In the genomic region with DNA sequence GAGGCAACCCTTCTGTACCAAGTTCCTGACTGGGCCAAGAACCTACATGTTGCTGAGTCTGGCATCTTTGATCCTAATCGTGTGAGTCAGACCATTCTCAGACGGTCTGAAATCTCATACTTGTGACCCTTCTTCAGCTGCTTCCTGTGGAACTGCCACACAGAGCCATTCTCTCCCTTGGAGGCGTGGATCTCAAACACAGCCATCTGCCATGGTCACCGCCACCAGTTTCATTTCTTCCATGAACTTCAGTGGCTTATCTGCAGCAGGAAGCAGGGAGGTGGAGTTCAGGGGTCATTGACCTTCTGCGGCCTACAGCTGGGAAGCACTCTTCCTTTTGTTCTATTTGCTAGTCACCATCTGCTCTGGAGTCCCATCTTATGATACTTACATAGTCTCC, we compare ENCODE assay signal across 16 mouse cellular contexts. TPM values are rescaled to one million over a fixed set of nuclear protein-coding genes. Genes with fewer than 3 reads are reported as not detected.
A peak's percentile ranks its signal among the peaks of the same experiment; 100 is the strongest.
DNase-seq lines count a peak whose midpoint lies in the region; ATAC-seq and TF ChIP-seq lines count a peak whose summit lies in the region.
"Had no signal": no experiment of that assay in that cellular context is flagged by ENCODE, and none has a peak within 500 bp of the region (broad histone marks: within the 10 kb centered on the region; RNA-seq: fewer than 3 reads in every experiment).

No protein-coding gene starts in this region.

- H3K4me3 ChIP-seq in hindbrain, embryonic 10.5 days = no peak overlapping the region
- no peak overlapping the region for H3K4me3 ChIP-seq in hindbrain, postnatal 0 days (ENCODE audit: low read length)
- H3K4me3 ChIP-seq in lung, embryonic 15.5 days = no peak overlapping the region
- H3K4me3 ChIP-seq in lung, adult 2 months (replicated peaks; ENCODE audit: extremely low read depth, low read depth, low read length) = no peak overlapping the region
- no peak overlapping the region for H3K4me3 ChIP-seq in intestine, postnatal 0 days (ENCODE audit: low read depth, low read length)
- no peak overlapping the region for H3K4me3 ChIP-seq in small intestine, adult 2 months (ENCODE audit: low read depth, low read length)
- H3K4me3 ChIP-seq: embryonic facial prominence, embryonic 10.5 days; limb, embryonic 15.5 days; megakaryocyte, embryonic 14.5 days; myocyte had no signal

- no peaks in the 10 kb centered on the region for H3K36me3 ChIP-seq in hindbrain, embryonic 10.5 days
- no peaks in the 10 kb centered on the region for H3K36me3 ChIP-seq in hindbrain, postnatal 0 days (ENCODE audit: insufficient read depth, low read length)
- no peaks in the 10 kb centered on the region for H3K36me3 ChIP-seq in lung, embryonic 15.5 days
- no peaks in the 10 kb centered on the region for H3K36me3 ChIP-seq in intestine, postnatal 0 days (ENCODE audit: control insufficient read depth, insufficient read depth)
- no peaks in the 10 kb centered on the region for H3K36me3 ChIP-seq in small intestine, adult 2 months (ENCODE audit: control insufficient read depth, insufficient read depth, low read length)
- H3K36me3 ChIP-seq: embryonic facial prominence, embryonic 10.5 days; limb, embryonic 15.5 days had no signal

- no peaks in the 10 kb centered on the region for H3K27me3 ChIP-seq in hindbrain, embryonic 10.5 days (ENCODE audit: insufficient read depth, poor library complexity, severe bottlenecking)
- no peaks in the 10 kb centered on the region for H3K27me3 ChIP-seq in hindbrain, postnatal 0 days (ENCODE audit: insufficient read depth, low read length)
- H3K27me3 ChIP-seq in lung, embryonic 15.5 days = no peaks in the 10 kb centered on the region
- H3K27me3 ChIP-seq in intestine, postnatal 0 days (replicated peaks; ENCODE audit: control insufficient read depth, insufficient read depth, low read length) = no peaks in the 10 kb centered on the region
- H3K27me3 ChIP-seq in small intestine, adult 2 months (ENCODE audit: control insufficient read depth, insufficient read depth, low read length) = no peaks in the 10 kb centered on the region
- H3K27me3 ChIP-seq: limb, embryonic 15.5 days had no signal

- H3K4me2 ChIP-seq in hindbrain, postnatal 0 days (ENCODE audit: low read depth, low read length) = no peak overlapping the region
- H3K4me2 ChIP-seq in lung, embryonic 15.5 days = no peak overlapping the region
- H3K4me2 ChIP-seq in intestine, postnatal 0 days (replicated peaks; ENCODE audit: low read depth) = no peak overlapping the region
- H3K4me2 ChIP-seq: limb, embryonic 15.5 days had no signal

- no peaks in the 10 kb centered on the region for H3K4me1 ChIP-seq in hindbrain, embryonic 10.5 days (replicated peaks)
- H3K4me1 ChIP-seq in hindbrain, postnatal 0 days (ENCODE audit: insufficient read depth, low read length) = no peaks in the 10 kb centered on the region
- H3K4me1 ChIP-seq in lung, embryonic 15.5 days = peaks cover 8% of the 10 kb centered on the region; the same call in 1 of the 2 replicates
- no peaks in the 10 kb centered on the region for H3K4me1 ChIP-seq in lung, adult 2 months (ENCODE audit: control insufficient read depth, insufficient read depth, low read length)
- no peaks in the 10 kb centered on the region for H3K4me1 ChIP-seq in intestine, postnatal 0 days (replicated peaks; ENCODE audit: control insufficient read depth, insufficient read depth, low read length)
- H3K4me1 ChIP-seq in small intestine, adult 2 months (ENCODE audit: control insufficient read depth, insufficient read depth, insufficient read length, low read length) = peaks cover 5% of the 10 kb centered on the region; the same call in 1 of the 2 replicates
- H3K4me1 ChIP-seq: embryonic facial prominence, embryonic 10.5 days; limb, embryonic 15.5 days had no signal

- WGBS in hindbrain, embryonic 10.5 days = 69% methylated on average over 5 of the region's 5 CpGs
- WGBS in hindbrain, postnatal 0 days = 77% methylated on average over 5 of the region's 5 CpGs
- 56% methylated on average over 5 of the region's 5 CpGs for WGBS in lung, embryonic 15.5 days
- WGBS in lung, adult 2 months = 57% methylated on average over 5 of the region's 5 CpGs
- 41% methylated on average over 5 of the region's 5 CpGs for WGBS in intestine, postnatal 0 days
- 48% methylated on average over 5 of the region's 5 CpGs for WGBS in small intestine, adult 2 months

- no peak for TF ChIP-seq CTCF in hindbrain, postnatal 0 days (IDR thresholded peaks at IDR 0.05; ENCODE audit: low read depth)
- no peak for TF ChIP-seq CTCF in lung, adult 2 months (IDR thresholded peaks at IDR 0.05; ENCODE audit: insufficient read depth, low read length)
- TF ChIP-seq CTCF in intestine, postnatal 0 days (IDR thresholded peaks at IDR 0.05; ENCODE audit: low read depth) = no peak
- no peak for TF ChIP-seq CTCF in small intestine, adult 2 months (IDR thresholded peaks at IDR 0.05; ENCODE audit: extremely low read depth, insufficient read length, insufficient replicate concordance, low read depth, low read length)

- no peak for TF ChIP-seq POLR2A in lung, adult 2 months (IDR thresholded peaks at IDR 0.05; ENCODE audit: borderline replicate concordance, extremely low read depth, low read depth, low read length)
- TF ChIP-seq POLR2A in small intestine, adult 2 months (IDR thresholded peaks at IDR 0.05; ENCODE audit: low read depth, low read length) = no peak

- H3K9me3 ChIP-seq in hindbrain, embryonic 10.5 days = no peaks in the 10 kb centered on the region
- H3K9me3 ChIP-seq in hindbrain, postnatal 0 days (ENCODE audit: low read length) = no peaks in the 10 kb centered on the region
- no peaks in the 10 kb centered on the region for H3K9me3 ChIP-seq in lung, embryonic 15.5 days
- H3K9me3 ChIP-seq in intestine, postnatal 0 days (ENCODE audit: control insufficient read depth) = no peaks in the 10 kb centered on the region
- H3K9me3 ChIP-seq: embryonic facial prominence, embryonic 10.5 days; limb, embryonic 15.5 days had no signal

- H3K9ac ChIP-seq in hindbrain, postnatal 0 days (replicated peaks; ENCODE audit: low read length) = no peak overlapping the region
- H3K9ac ChIP-seq in lung, embryonic 15.5 days = no peak overlapping the region
- no peak overlapping the region for H3K9ac ChIP-seq in intestine, postnatal 0 days (ENCODE audit: low read depth, low read length)
- H3K9ac ChIP-seq: forebrain, postnatal 0 days; limb, embryonic 15.5 days had no signal

- DNase-seq in hindbrain, embryonic 10.5 days (ENCODE audit: low spot score) = peak; percentile 35
- DNase-seq in hindbrain, postnatal 0 days (ENCODE audit: low spot score) = no peak
- DNase-seq in lung, adult 2 months = no peak
- no peak for DNase-seq in urinary bladder, adult 2 months (ENCODE audit: low spot score)
- no peak for DNase-seq in gastrocnemius, postnatal 4 days (ENCODE audit: low spot score in 2 of 2)
- DNase-seq: cerebellum, adult 18-20 months; forebrain, postnatal 0 days; thymus, postnatal 14 days had no signal

- no peak for ATAC-seq in hindbrain, postnatal 0 days
- ATAC-seq in lung, embryonic 15.5 days (ENCODE audit: borderline replicate concordance, extremely low read depth, low FRiP score, low TSS enrichment) = no peak
- ATAC-seq in intestine, postnatal 0 days = 0 out of 2 replicates have a peak, but pooled peaks have one; percentile 39
- ATAC-seq: activated CD4-positive, CD25-positive, alpha-beta regulatory T cell, adult 4 months; forebrain, postnatal 0 days had no signal

- no peak overlapping the region for H3K27ac ChIP-seq in hindbrain, embryonic 10.5 days
- H3K27ac ChIP-seq in hindbrain, postnatal 0 days = no peak overlapping the region
- 0 out of 2 replicates have a peak overlapping the region, but pooled peaks have one; percentile 37 for H3K27ac ChIP-seq in lung, embryonic 15.5 days
- no peak overlapping the region for H3K27ac ChIP-seq in intestine, postnatal 0 days (ENCODE audit: low read depth, low read length)
- peak overlapping the region; percentile 37 for H3K27ac ChIP-seq in small intestine, adult 2 months (ENCODE audit: insufficient read depth, low read depth, low read length)
- H3K27ac ChIP-seq: embryonic facial prominence, embryonic 10.5 days; limb, embryonic 15.5 days had no signal

RNA-seq across cellular contexts. Expression of a gene that starts 17.5 kb away (rescaled TPM):
- 11.2 and 12.8 TPM in 2 replicates for polyA plus RNA-seq in hindbrain, embryonic 10.5 days (2016; fragmentation: Nextera tagmentation; extraction: Ambion mirVana)
- total RNA-seq in hindbrain, postnatal 0 days (2014; rRNA removed) = 11.9 and 17.1 TPM in 2 replicates
- 29.5 and 32.3 TPM in 2 replicates for polyA plus RNA-seq in hindbrain, postnatal 0 days (2015; fragmentation: Nextera tagmentation; extraction: Ambion mirVana)
- 44.9 and 45.5 TPM in 2 replicates for polyA plus RNA-seq in lung, embryonic 15.5 days (2015; fragmentation: Nextera tagmentation; extraction: Ambion mirVana)
- 28.2 and 32.8 TPM in 2 replicates for polyA plus RNA-seq in lung, adult 2 months (2012; rRNA removed)
- 43.8 and 48.0 TPM in 2 replicates for polyA plus RNA-seq in intestine, postnatal 0 days (2015; fragmentation: Nextera tagmentation; extraction: Ambion mirVana)
- polyA plus RNA-seq in small intestine, adult 2 months (2012; rRNA removed) = 41.3 and 385 TPM in 2 replicates
- 15.5 and 23.6 TPM in 2 replicates for polyA plus RNA-seq in urinary bladder, adult 2 months (2012; rRNA removed)
- 1 to 10 TPM; 9.4 to 9.5 TPM for total RNA-seq in gastrocnemius, postnatal 4 days (2021)

RNA-seq across cellular contexts. Expression of a gene that starts 59.7 kb away (rescaled TPM):
- 10.4 and 11.7 TPM in 2 replicates for polyA plus RNA-seq in hindbrain, embryonic 10.5 days (2016; fragmentation: Nextera tagmentation; extraction: Ambion mirVana)
- 9.1 and 9.7 TPM in 2 replicates for total RNA-seq in hindbrain, postnatal 0 days (2014; rRNA removed)
- 5.1 and 5.8 TPM in 2 replicates for polyA plus RNA-seq in hindbrain, postnatal 0 days (2015; fragmentation: Nextera tagmentation; extraction: Ambion mirVana)
- polyA plus RNA-seq in lung, embryonic 15.5 days (2015; fragmentation: Nextera tagmentation; extraction: Ambion mirVana) = 22.8 and 23.3 TPM in 2 replicates
- 5.2 and 5.6 TPM in 2 replicates for polyA plus RNA-seq in lung, adult 2 months (2012; rRNA removed)
- polyA plus RNA-seq in intestine, postnatal 0 days (2015; fragmentation: Nextera tagmentation; extraction: Ambion mirVana) = 8.0 and 10.3 TPM in 2 replicates
- polyA plus RNA-seq in small intestine, adult 2 months (2012; rRNA removed) = 2.2 and 3.6 TPM in 2 replicates
- 11.5 and 11.7 TPM in 2 replicates for polyA plus RNA-seq in urinary bladder, adult 2 months (2012; rRNA removed)
- total RNA-seq in gastrocnemius, postnatal 4 days (2021) = 10 to 100 TPM; 18.2 to 20.7 TPM

Comparison
In these comparisons a context has a peak if more than half of its experiments do, and no peak if none do; other contexts are left out.
1. H3K27ac ChIP-seq: peak in lung, embryonic 15.5 days (single experiment) and small intestine, adult 2 months (single experiment); none in hindbrain, embryonic 10.5 days (single experiment), hindbrain, postnatal 0 days (single experiment) and intestine, postnatal 0 days (single experiment).